Mouse (Mus musculus) CD8-positive naive resting alpha-beta T cell, adult 2 months (primary cell): ENCODE measurements around the gene Acads.
"Not testable (repeated sequence)": the region's sequence is repeated elsewhere in the genome, so short reads cannot be mapped to it uniquely, and the experiment has no call there.

Experiments
- DNase-seq, 2 experiments: peaks; one replicate each; pipeline ENCODE4 v3.0.0; 2022; ENCODE audit warnings: low read depth in 2 of 2, low spot score in 2 of 2

The Acads gene

DNA sequence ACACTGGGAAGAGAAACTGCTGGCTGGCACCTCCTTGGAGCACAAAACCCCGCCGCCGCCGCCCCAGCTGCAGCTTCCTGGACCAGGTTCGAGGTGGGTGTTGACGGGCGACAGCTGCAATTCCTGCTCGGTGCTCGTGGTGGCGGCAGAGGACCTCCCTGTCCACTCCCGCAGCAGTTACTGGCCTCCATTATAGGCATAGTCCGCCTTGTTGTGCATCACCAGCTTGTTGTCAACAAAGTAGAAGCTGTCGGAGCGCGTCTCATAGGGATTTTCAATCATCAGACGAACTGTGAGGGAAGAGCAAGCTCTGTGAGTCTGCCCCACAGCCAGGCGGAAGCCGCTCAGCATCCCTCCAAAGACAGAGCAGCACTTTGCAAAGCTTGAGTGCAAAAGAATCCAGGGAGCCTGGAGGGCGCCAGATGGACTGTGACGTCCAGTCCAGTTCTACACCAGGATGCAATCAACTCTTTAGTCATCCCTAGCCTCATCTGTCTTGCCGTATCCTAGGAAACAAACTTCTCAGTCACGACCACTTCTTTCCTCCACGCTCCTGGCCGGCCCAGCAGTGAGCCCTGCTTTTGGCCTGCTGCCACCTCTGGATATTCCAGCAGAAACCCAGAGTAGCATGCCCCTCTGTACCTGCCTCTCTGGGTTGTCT lies 6.2 kb upstream of the Acads start:
- peak; percentile 76 to 83 for DNase-seq

GRCm38 (mm10) chr5:115124690-115125089 lies 5.5 kb upstream of the Acads start:
- DNase-seq = no peak

- no peak for DNase-seq
Measured at GRCm38 (mm10) chr5:115120978-115121377, 1.8 kb upstream of the Acads start.

DNA sequence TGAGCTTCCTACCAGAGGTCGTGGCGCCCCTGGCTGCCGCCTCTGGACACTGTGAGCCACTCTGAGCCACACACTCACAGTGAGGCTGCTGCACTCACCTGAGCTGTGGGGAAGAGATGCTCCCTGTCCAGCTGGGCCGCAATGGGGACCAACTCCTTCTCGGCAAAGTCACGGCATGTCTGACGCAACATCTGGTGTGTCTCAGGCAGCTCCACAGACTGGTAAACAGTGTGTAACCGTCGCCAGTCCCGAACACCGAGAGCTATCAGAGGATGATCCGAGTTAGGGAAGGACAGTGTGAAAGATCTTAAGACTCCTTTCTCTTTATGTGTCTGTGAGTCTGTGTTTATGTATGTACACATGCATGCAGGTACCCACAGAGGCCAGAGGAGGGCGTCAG lies 1.7 kb downstream of the Acads start:
- DNase-seq = no peak

DNA sequence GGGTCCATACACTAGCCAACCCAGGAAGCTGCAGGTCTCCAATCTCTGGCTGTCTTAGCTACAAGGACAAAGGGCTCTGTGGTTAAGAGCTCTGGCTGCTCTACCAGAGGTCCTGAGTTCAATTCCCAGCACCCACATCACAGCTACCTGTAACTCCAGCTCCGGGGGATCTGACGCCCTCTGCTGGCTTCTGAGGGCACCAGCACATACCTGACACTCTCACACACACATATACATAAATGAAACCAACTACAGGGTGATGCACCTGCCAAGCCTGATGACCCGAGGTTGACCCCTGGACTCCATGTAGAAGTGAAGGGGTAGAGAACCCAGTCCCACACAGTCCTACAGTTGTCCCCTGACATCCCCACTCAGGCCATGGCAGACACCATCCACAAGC lies 2.7 kb downstream of the Acads start:
- DNase-seq = no peak

DNA sequence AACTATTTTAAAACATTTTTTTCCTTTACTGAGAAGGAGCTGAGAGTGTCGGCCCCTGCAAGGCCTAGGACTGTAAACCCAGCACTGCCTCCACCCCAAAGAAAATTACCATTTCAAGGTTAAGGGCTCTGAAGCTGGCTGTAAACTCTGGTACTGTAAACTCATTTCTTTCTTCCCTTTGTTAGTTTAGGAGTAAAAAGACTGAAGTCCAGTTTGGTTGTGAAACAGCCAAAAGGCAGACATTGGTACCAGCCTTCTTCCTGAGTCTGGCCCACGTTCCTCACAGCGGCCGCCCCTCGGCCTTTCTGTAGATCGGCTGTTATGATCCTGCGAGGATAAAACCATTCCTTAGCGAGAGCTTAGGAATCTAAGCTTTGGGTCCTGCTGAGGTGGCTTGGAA lies 4.6 kb downstream of the Acads start:
- no peak for DNase-seq

- no peak for DNase-seq
Measured at GRCm38 (mm10) chr5:115113244-115113643, 5.9 kb downstream of the Acads start.

DNA sequence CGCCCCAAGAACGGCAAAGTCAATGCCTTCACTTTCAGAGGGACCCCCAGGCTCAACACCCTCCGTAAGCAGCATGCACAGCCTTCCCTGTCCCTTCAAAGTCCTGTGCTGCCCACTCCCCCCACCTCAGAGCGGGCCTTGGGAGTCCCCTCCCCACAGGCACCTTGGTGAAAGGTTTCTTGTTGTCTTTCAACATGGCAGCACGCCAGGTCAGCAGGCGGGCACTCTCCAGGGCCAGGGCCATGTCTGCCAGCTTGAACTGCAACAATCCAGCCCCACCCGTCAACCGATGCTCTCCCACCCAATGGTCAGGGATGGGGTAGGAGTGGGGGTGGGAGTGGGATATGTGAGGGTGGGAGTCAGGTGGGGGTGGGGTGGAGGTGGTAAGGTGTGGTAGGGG lies 8.0 kb downstream of the Acads start:
- DNase-seq = no peak

DNA sequence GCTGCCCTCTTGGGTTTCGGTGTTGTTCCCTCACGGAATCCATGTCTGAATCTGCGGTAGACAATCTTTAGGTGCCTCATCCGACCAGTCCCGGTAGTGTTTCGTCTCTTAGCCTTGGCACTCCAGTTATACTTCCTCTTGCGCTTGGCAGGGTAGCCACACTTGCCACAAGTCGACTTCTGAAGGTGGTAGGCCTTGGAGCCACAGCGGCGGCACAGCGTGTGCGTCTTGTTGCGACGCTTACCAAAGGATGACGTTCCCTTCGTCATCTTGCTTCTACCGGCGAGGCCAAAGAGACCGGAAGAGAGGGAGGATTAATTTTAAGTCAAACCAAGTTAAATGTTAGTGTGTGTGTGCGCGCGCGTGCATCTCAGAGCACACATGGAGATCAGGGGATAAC lies 15.9 kb downstream of the Acads start:
- not testable (repeated sequence) for DNase-seq

DNA sequence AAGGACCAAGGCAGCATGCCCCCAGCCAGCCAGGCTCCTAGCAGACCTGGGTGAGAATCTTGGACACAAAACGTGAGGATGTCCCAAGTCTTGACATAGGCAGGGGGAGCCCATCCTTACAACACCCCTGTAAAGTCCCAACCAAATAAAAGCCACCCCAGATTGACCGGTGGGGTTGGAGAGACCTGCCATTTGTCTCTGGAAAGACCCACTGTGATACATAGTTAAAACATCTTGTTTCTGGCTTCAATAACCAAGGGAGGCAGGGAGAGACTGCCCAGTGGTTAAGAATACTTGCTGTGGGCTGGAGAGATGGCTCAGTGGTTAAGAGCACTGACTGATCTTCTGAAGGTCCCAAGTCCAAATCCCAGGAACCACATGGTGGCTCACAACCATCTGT lies 16.9 kb downstream of the Acads start:
- no peak for DNase-seq

- no peak for DNase-seq
Measured at GRCm38 (mm10) chr5:115100473-115100872, 18.7 kb downstream of the Acads start.

DNA sequence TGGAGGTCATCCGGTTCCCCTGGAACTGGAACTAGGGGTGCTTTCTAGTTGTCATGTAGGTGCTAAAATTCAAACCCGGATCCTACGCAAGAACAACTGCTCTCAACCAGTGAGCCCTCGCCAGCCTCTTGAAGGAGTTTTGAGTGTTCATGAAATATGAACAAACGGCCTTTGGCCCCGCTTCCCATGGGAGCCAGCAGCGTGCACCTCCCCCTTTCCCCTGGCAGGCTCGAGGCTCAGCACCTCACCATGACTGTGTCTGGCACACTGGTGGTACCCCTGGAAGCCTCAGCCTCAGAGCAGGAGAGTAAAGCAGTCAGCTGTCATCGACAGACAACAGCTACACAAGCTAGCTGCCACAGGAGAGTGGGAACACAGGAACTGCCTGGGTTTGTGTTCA lies 19.2 kb downstream of the Acads start:
- DNase-seq = no peak

DNA sequence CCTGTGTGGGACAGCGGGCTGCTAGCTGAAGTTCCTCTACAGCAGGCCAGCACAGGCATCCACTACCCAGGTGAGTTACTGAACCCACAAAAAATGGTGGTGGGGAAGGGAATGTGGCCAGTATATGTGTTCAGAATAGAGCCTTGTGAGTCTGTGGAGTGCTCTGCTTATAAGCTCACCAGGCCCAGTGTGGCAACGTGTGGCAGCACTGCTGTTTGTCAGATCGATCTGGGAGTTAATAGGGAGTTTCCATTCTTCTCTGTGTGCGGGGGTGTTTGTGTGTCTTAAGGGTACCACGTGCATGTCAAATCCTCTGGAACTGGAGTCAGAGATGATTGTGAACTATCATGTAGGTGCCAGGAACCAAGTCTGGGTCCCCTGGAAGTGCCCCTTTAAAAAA lies 19.6 kb downstream of the Acads start:
- DNase-seq = no peak

- no peak for DNase-seq
Measured at GRCm38 (mm10) chr5:115098195-115098594, 21.0 kb downstream of the Acads start, which contains the start of gene Gm10401. Gm10401 (minus strand) TSS chr5:115098295.

GRCm38 (mm10) chr5:115091776-115092175 lies 27.4 kb downstream of the Acads start:
- no peak for DNase-seq

GRCm38 (mm10) chr5:115091015-115091414 lies 28.1 kb downstream of the Acads start:
- no peak for DNase-seq

GRCm38 (mm10) chr5:115089592-115090268 lies 29.4 kb downstream of the Acads start:
- DNase-seq = no peak

GRCm38 (mm10) chr5:115085675-115086074 lies 33.5 kb downstream of the Acads start:
- no peak for DNase-seq

- no peak for DNase-seq
Measured at GRCm38 (mm10) chr5:115083492-115083891, 35.7 kb downstream of the Acads start.

- DNase-seq = no peak
Measured at GRCm38 (mm10) chr5:115081636-115082035, 37.5 kb downstream of the Acads start.

GRCm38 (mm10) chr5:115076144-115076901 lies 42.8 kb downstream of the Acads start:
- peak; percentile 58 to 74 for DNase-seq

- no peak for DNase-seq
Measured at GRCm38 (mm10) chr5:115074749-115075148, 44.4 kb downstream of the Acads start.
